Mouse (Mus musculus) T-cell, adult 2 months (primary cell): ENCODE data around the gene Gjb3.

Experiments used
- DNase-seq: peaks from one replicate; pipeline ENCODE4 v3.0.0; 2022; ENCODE audit warnings: low spot score

Gene Gjb3

GRCm38 (mm10) chr4:127330181-127331100 lies at the start of gene Gjb3:
Gene Gjb3, minus strand, starts transcription at chr4:127330844.
- DNase-seq, result no peak

- DNase-seq, result no peak
Measured at GRCm38 (mm10) chr4:127377344-127377743, 46.7 kb upstream of the Gjb3 start.

- no peak for DNase-seq
Measured at GRCm38 (mm10) chr4:127375541-127376177, 45.0 kb upstream of the Gjb3 start.

- no peak for DNase-seq
Measured at GRCm38 (mm10) chr4:127374645-127375044, 44.0 kb upstream of the Gjb3 start.

GRCm38 (mm10) chr4:127373491-127373890 lies 42.8 kb upstream of the Gjb3 start:
- no peak for DNase-seq

GRCm38 (mm10) chr4:127371546-127371945 lies 40.9 kb upstream of the Gjb3 start:
- DNase-seq, result no peak

GRCm38 (mm10) chr4:127370447-127370846 lies 39.8 kb upstream of the Gjb3 start:
- no peak for DNase-seq

- DNase-seq, result no peak
Measured at GRCm38 (mm10) chr4:127368379-127368973, 37.8 kb upstream of the Gjb3 start.

- DNase-seq, result no peak
Measured at GRCm38 (mm10) chr4:127365834-127366233, 35.2 kb upstream of the Gjb3 start.

- no peak for DNase-seq
Measured at GRCm38 (mm10) chr4:127365433-127365832, 34.8 kb upstream of the Gjb3 start.

GRCm38 (mm10) chr4:127364431-127364830 lies 33.8 kb upstream of the Gjb3 start:
- DNase-seq, result no peak

GRCm38 (mm10) chr4:127363331-127363730 lies 32.7 kb upstream of the Gjb3 start:
- no peak for DNase-seq

- DNase-seq, result no peak
Measured at GRCm38 (mm10) chr4:127362520-127362919, 31.9 kb upstream of the Gjb3 start.

GRCm38 (mm10) chr4:127358018-127358417 lies 27.4 kb upstream of the Gjb3 start, which contains the start of gene Gjb5:
Gene Gjb5, minus strand, starts transcription at chr4:127358181.
- no peak for DNase-seq

- DNase-seq, result no peak
Measured at GRCm38 (mm10) chr4:127354506-127355485, 24.2 kb upstream of the Gjb3 start.

GRCm38 (mm10) chr4:127353951-127354438 lies 23.4 kb upstream of the Gjb3 start, which contains the start of gene Gjb4:
Gene Gjb4, minus strand, starts transcription at chr4:127354081.
- no peak for DNase-seq

GRCm38 (mm10) chr4:127352594-127352993 lies 21.9 kb upstream of the Gjb3 start:
- no peak for DNase-seq

- no peak for DNase-seq
Measured at GRCm38 (mm10) chr4:127349560-127350300, 19.1 kb upstream of the Gjb3 start.

GRCm38 (mm10) chr4:127345000-127345399 lies 14.4 kb upstream of the Gjb3 start:
- DNase-seq, result no peak

GRCm38 (mm10) chr4:127341372-127341771 lies 10.7 kb upstream of the Gjb3 start:
- no peak for DNase-seq

GRCm38 (mm10) chr4:127337668-127338067 lies 7.0 kb upstream of the Gjb3 start:
- no peak for DNase-seq
